Mouse (Mus musculus) layer of hippocampus, adult 2 months (tissue): ENCODE results near the gene Slc30a2. TPM values are rescaled to one million over a fixed set of nuclear protein-coding genes. Genes with fewer than 3 reads are reported as not detected.

Experiments used
- DNase-seq, 2 experiments: peaks; one replicate each; pipeline ENCODE4 v3.0.0; 2022; ENCODE audit warnings: low spot score in 2 of 2
- H3K27ac ChIP-seq: fragments of 200-600 bp; 2 replicates; pipeline ENCODE4 v1.8.1; 2022
- H3K4me3 ChIP-seq: fragments of 200-600 bp; 2 replicates; pipeline ENCODE4 v1.8.1; 2022; ENCODE audit warnings: mild to moderate bottlenecking
- CTCF ChIP-seq: fragments of 200-600 bp; conservative IDR thresholded peaks from 2 replicates; pipeline ENCODE4 v1.8.1; 2022; ENCODE audit warnings: antibody characterized with exemption, mild to moderate bottlenecking, moderate library complexity
- total RNA-seq, 2 experiments: library from RNA; stranded (reverse); gene quantifications; 2 replicates each; pipeline ENCODE4 v1.2.3; 2021

The Slc30a2 gene
- total RNA-seq, 2 experiments from 2014 or later = not detected

- Histone ChIP-seq H3K4me3 (no peak overlapping the region), H3K27ac (no peak overlapping the region)
- no peak for TF ChIP-seq CTCF
- DNase-seq = no peak
Measured at GRCm38 (mm10) chr4:134310656-134311055, 32.3 kb upstream of the Slc30a2 start.

DNA sequence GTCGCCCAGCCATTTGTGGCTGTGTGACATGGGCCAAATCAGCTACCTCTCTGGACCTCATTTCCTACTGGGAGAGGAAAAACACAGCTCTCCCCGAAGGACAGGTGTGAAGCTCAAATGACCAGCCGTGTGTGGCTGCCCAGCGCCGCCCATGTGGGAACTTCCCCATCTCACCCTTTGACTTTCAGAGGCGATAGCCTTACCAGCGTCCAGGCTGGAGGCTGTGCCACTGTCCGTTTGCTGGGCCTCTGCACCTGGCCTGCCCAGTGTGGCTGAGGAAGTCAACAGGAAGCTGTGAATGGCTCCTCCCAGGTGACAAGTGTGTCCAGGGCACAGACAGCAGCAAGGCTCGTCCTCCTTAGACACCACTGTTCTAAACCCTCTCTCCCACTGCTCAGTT is 31.2 kb upstream of the Slc30a2 start:
- TF ChIP-seq CTCF = no peak
- no peak overlapping the region for H3K4me3 ChIP-seq
- H3K27ac ChIP-seq = no peak overlapping the region
- DNase-seq = no peak

DNA sequence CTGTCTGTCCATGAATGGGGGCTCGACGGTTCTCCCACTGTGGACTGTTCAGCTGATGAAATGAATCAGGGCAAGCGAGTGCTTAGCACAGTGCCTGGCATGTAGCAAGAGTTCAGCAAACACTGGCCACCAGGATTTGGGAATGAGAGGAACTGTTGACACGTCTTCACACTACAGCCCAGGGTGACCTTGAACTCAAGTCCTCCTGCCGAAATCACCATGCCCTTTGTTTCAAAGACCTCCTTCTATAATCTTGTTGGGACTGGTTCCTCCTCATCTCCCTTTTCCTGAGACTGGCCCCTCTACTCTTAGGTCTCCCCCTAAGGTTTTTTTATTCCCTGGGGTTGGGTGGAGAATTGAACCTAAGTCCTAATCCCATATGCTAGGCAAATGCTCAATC is 30.6 kb upstream of the Slc30a2 start:
- no peak overlapping the region for H3K27ac ChIP-seq
- no peak for DNase-seq
- TF ChIP-seq CTCF = no peak
- H3K4me3 ChIP-seq = no peak overlapping the region

DNA sequence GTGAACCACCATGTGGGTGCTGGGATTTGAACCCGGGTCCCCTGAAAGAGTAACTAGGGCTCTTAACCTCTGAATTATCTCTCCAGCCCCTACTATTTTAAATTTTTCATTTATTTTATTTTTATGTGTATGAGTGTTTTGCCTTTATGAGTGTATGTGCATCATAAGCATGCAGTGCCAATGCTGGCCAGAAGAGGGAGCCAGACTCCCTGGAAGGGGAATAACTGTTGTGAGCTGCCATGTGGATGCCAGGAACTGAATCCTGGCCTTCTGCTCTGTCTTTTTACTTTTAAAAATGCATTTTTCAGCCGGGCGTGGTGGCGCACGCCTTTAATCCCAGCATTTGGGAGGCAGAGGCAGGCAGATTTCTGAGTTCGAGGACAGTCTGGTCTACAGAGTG is 30.1 kb upstream of the Slc30a2 start:
- DNase-seq = no peak
- Histone ChIP-seq H3K4me3 (no peak overlapping the region), H3K27ac (no peak overlapping the region)
- peak; percentile 63 for TF ChIP-seq CTCF

DNA sequence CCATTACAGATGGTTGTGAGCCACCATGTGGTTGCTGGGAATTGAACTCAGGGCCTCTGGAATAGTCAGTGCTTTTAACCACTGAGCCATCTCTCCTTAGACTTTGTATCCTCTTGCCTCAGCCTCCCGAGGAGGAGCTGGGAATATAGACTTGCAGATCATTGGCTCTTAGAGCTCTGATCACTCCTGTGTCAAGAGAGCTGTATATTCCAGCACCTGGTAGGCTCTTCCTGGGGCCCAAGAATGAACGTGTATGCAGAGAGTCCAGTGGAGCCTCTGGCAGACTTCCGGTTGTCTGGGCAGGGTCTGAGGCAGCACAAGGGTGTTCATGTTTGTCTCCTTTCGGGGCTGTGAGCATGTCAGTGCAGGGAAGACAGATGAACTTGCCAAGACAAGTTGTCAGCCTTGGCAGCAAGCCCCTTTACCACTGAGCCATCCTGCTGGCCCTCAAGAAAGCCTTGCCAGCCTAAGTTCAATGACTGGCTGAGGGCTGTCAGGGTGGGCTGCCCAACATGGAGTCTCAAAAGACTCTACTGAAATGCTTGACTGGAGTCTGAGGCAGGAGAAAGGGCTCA is 28.8 kb upstream of the Slc30a2 start:
- H3K4me3 ChIP-seq = no peak overlapping the region
- no peak for DNase-seq
- no peak overlapping the region for H3K27ac ChIP-seq
- TF ChIP-seq CTCF = no peak

DNA sequence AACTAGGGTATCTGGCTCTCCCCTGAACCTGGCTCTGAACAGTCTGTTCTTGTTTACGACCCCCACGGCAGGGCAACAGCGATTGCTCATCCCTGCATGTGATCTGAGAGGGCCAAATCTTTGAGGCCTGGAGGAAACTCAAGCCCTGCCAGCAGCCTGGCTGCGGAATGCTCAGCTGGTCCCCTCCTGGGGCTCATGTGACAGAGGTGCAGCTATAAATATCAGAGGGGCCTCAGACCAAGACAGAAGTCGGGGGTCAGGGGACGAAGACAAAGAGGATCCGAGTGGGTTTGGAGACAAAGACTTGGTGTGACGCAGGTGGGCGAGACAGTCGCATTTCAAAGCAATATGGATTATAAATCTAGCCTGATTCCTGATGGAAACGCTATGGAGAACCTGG is 28.1 kb upstream of the Slc30a2 start, which contains the start of gene Trim63:
Gene Trim63 (plus strand): TSS at position 245 of the 400 bp plus-strand sequence.
- Histone ChIP-seq H3K27ac (no peak within 1 kb of the TSS), H3K4me3 (no peak within 1 kb of the TSS)
- no peak for TF ChIP-seq CTCF
- DNase-seq = no peak

DNA sequence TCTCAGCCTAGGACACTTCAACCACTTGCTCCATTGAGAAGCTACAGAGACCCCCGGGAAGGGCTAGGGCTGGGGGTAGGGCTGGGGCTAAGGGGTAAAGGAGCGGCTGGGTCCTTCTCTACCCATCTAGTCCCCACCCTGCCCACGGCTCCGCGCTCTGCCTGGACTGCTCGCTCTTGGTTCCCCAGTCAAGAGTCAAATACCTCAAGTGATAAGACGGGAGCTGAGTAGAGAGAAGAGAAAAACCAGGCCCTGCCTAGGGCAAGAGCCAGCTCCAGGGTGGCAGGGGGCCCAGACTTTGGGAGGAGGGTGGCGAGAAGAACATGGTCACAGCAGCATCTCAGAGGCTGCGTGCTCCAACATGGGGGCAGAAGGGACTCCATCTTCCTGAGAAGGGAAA is 27.5 kb upstream of the Slc30a2 start:
- Histone ChIP-seq H3K4me3 (no peak overlapping the region), H3K27ac (no peak overlapping the region)
- no peak for TF ChIP-seq CTCF
- DNase-seq = no peak

- DNase-seq = no peak
- no peak for TF ChIP-seq CTCF
- no peak overlapping the region for H3K27ac ChIP-seq
- H3K4me3 ChIP-seq = no peak overlapping the region
Measured at GRCm38 (mm10) chr4:134316390-134316789, 26.6 kb upstream of the Slc30a2 start.

GRCm38 (mm10) chr4:134319074-134319473 is 23.9 kb upstream of the Slc30a2 start:
- no peak for DNase-seq

GRCm38 (mm10) chr4:134319674-134320073 is 23.3 kb upstream of the Slc30a2 start:
- no peak for DNase-seq
- H3K4me3 ChIP-seq = no peak overlapping the region
- H3K27ac ChIP-seq = no peak overlapping the region
- TF ChIP-seq CTCF = no peak

More at GRCm38 (mm10) chr4:134319074-134319473, 23.9 kb upstream of the Slc30a2 start:
- TF ChIP-seq CTCF = no peak
- Histone ChIP-seq H3K27ac (no peak overlapping the region), H3K4me3 (no peak overlapping the region)

GRCm38 (mm10) chr4:134321524-134321923 is 21.5 kb upstream of the Slc30a2 start:
- no peak overlapping the region for H3K4me3 ChIP-seq
- DNase-seq = no peak
- H3K27ac ChIP-seq = no peak overlapping the region
- peak; percentile 39 for TF ChIP-seq CTCF

- no peak for TF ChIP-seq CTCF
- Histone ChIP-seq H3K4me3 (no peak overlapping the region), H3K27ac (no peak overlapping the region)
- no peak for DNase-seq
Measured at GRCm38 (mm10) chr4:134324655-134325054, 18.3 kb upstream of the Slc30a2 start.

DNA sequence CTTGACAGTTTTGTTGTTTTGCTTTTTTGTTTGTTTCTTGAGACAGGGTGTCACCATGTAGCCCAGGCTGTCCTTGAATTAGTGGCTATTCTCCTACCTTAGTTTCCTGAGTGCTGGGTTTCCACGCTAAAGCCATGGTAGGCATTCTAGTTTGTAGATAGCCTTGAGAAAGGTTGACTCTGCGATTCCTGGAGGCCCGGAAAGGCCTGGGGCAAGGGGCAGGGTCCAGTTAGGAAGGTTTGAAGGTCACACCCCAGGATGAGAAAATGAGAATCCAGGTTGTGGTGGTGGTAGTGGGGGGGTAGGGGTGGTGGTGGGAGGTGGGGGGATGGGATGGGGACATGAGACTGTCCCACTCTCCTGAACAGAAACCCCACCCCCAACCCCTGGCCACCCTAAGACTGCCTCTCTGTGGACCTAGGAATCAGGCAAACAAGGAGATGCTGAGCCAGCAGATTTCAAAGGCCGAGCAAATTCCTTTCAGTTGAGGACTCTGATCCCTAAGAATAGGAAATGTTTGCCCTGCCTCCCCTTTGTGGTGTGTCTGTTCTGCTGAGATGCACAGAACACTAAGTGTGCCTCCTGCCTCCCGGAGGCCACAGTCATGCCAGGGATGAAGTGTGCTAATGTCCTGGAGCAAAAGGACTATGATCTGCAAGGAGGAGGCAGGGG is 16.0 kb upstream of the Slc30a2 start:
- TF ChIP-seq CTCF = no peak
- H3K27ac ChIP-seq = no peak overlapping the region
- no peak for DNase-seq
- H3K4me3 ChIP-seq = no peak overlapping the region

DNA sequence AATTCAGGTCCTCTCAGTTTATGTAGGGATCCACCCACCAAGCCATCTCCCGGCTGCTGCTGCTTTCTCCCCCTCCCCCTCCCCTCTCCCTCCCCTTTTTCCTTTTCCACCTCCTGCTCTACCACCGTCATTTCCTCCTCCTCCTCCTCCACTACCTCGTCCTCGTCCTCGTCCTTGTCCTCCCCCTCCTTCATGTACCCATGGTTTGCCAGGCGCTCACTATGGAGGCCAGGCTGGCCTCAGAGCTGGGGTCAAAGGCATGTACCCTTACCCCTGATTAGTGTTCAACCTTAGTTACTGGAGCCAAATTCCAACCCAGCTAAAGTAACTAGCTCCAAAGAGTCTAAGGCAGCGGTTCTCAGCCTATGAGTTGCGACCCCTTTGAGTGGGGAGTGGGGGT is 14.8 kb upstream of the Slc30a2 start:
- TF ChIP-seq CTCF = no peak

More for the DNA sequence above, 14.8 kb upstream of the Slc30a2 start:
- DNase-seq = no peak
- no peak overlapping the region for H3K4me3 ChIP-seq
- H3K27ac ChIP-seq = no peak overlapping the region
